Mouse (Mus musculus) kidney, postnatal 36 days (tissue): Measurements from ENCODE around the gene Ptprr.

ENCODE experiments used
- DNase-seq, 2 experiments: peaks; one replicate each; pipeline ENCODE4 v3.0.0; 2021 to 2022; ENCODE audit warnings: mixed read lengths in 2 of 2

Gene Ptprr

GRCm38 (mm10) chr10:116117060-116117459, 99.0 kb downstream of the Ptprr start:
- no peak for DNase-seq

- no peak for DNase-seq
Measured at GRCm38 (mm10) chr10:116121463-116121862, 103.5 kb downstream of the Ptprr start.

- no peak for DNase-seq
Measured at GRCm38 (mm10) chr10:116123808-116124207, 105.8 kb downstream of the Ptprr start.

GRCm38 (mm10) chr10:116125364-116125763, 107.4 kb downstream of the Ptprr start:
- DNase-seq, result no peak

GRCm38 (mm10) chr10:116130401-116130800, 112.4 kb downstream of the Ptprr start:
- no peak for DNase-seq

- no peak for DNase-seq
Measured at GRCm38 (mm10) chr10:116131223-116131622, 113.2 kb downstream of the Ptprr start.

GRCm38 (mm10) chr10:116132233-116132632, 114.2 kb downstream of the Ptprr start:
- no peak for DNase-seq

GRCm38 (mm10) chr10:116135187-116135586, 117.2 kb downstream of the Ptprr start:
- no peak for DNase-seq

GRCm38 (mm10) chr10:116140226-116140625, 122.2 kb downstream of the Ptprr start:
- DNase-seq, result no peak

GRCm38 (mm10) chr10:116143684-116144083, 125.7 kb downstream of the Ptprr start:
- DNase-seq, result no peak

GRCm38 (mm10) chr10:116146091-116146490, 128.1 kb downstream of the Ptprr start:
- no peak for DNase-seq

GRCm38 (mm10) chr10:116154707-116155106, 136.7 kb downstream of the Ptprr start:
- DNase-seq, result no peak

GRCm38 (mm10) chr10:116156699-116157098, 138.7 kb downstream of the Ptprr start:
- no peak for DNase-seq

GRCm38 (mm10) chr10:116162338-116162737, 144.3 kb downstream of the Ptprr start:
- no peak for DNase-seq

- DNase-seq, result no peak
Measured at GRCm38 (mm10) chr10:116175324-116175883, 157.4 kb downstream of the Ptprr start.

GRCm38 (mm10) chr10:116177390-116178179, 159.6 kb downstream of the Ptprr start:
- no peak for DNase-seq

- no peak for DNase-seq
Measured at GRCm38 (mm10) chr10:116181235-116181634, 163.2 kb downstream of the Ptprr start.

- DNase-seq, result no peak
Measured at GRCm38 (mm10) chr10:116182221-116182620, 164.2 kb downstream of the Ptprr start.

GRCm38 (mm10) chr10:116183258-116183657, 165.2 kb downstream of the Ptprr start:
- no peak for DNase-seq

- DNase-seq, result no peak
Measured at GRCm38 (mm10) chr10:116191724-116192123, 173.7 kb downstream of the Ptprr start.

GRCm38 (mm10) chr10:116192293-116192692, 174.3 kb downstream of the Ptprr start:
- peak in 1 of 2 experiments; percentile 46 for DNase-seq

GRCm38 (mm10) chr10:116194409-116194808, 176.4 kb downstream of the Ptprr start:
- DNase-seq, result no peak

GRCm38 (mm10) chr10:116196596-116197415, 178.8 kb downstream of the Ptprr start:
- DNase-seq, result no peak
